Mouse (Mus musculus) liver, embryonic 16.5 days (tissue): Measurements from ENCODE around the gene Gm10300. TPM values are rescaled to one million over a fixed set of nuclear protein-coding genes. Genes with fewer than 3 reads are reported as not detected.

Source experiments
- ATAC-seq: fragments of 200-750 bp; cut with Nextera tagmentation; 2 replicates; pipeline ENCODE4 v1.8.0; 2017; ENCODE audit warnings: low read depth, mild to moderate bottlenecking, moderate number of reproducible peaks, moderate library complexity
- H3K27ac ChIP-seq: fragments of 300-500 bp; sonication (generic); 2 replicates; pipeline ENCODE4 v1.5.1; 2014; ENCODE audit warnings: mild to moderate bottlenecking, low read length
- H3K27me3 ChIP-seq: fragments of 300-500 bp; sonication (generic); 2 replicates; pipeline ENCODE4 v1.6.1; 2014; ENCODE audit warnings: low read depth, low read length, mixed read lengths; ENCODE audit not compliant: control insufficient read depth, insufficient read depth
- H3K36me3 ChIP-seq: fragments of 300-500 bp; sonication (generic); 2 replicates; pipeline ENCODE4 v1.6.1; 2014; ENCODE audit warnings: mild to moderate bottlenecking; ENCODE audit not compliant: control insufficient read depth, insufficient read depth
- H3K4me1 ChIP-seq: fragments of 300-500 bp; sonication (generic); 2 replicates; pipeline ENCODE4 v1.6.1; 2014; ENCODE audit warnings: low read depth, low read length, mixed read lengths; ENCODE audit not compliant: control insufficient read depth
- H3K4me2 ChIP-seq: fragments of 300-500 bp; sonication (generic); 2 replicates; pipeline ENCODE4 v1.6.1; 2014; ENCODE audit warnings: low read depth, low read length, mixed read lengths
- H3K4me3 ChIP-seq: fragments of 300-500 bp; sonication (generic); 2 replicates; pipeline ENCODE4 v1.5.1; 2014; ENCODE audit warnings: low read depth, mild to moderate bottlenecking, low read length
- H3K9ac ChIP-seq: fragments of 300-500 bp; sonication (generic); 2 replicates; pipeline ENCODE4 v1.6.1; 2014; ENCODE audit warnings: low read depth, low read length
- H3K9me3 ChIP-seq: fragments of 300-500 bp; sonication (generic); replicated peaks from 2 replicates; pipeline ENCODE4 v1.6.1; 2016; ENCODE audit warnings: low read length; ENCODE audit not compliant: control insufficient read depth
- WGBS: fragments of 180-500 bp; shearing (Covaris S2); extraction: QIAGEN DNeasy Blood & Tissue Kit; methylation state at CpG from one replicate; pipeline ENCODE4 v1.1.7; 2014; ENCODE audit not compliant: insufficient replicate concordance; 5-methylcytosine and 5-hydroxymethylcytosine counted together
- polyA plus RNA-seq: library from polyadenylated mRNA; unstranded; fragments of >200 nt; fragmentation: Nextera tagmentation; extraction: Ambion mirVana; gene quantifications from 2 replicates; pipeline ENCODE4 v1.2.1, GENCODE M21; 2015

Gene Gm10300
- 0.33 and 0.46 TPM in 2 replicates for polyA plus RNA-seq

DNA sequence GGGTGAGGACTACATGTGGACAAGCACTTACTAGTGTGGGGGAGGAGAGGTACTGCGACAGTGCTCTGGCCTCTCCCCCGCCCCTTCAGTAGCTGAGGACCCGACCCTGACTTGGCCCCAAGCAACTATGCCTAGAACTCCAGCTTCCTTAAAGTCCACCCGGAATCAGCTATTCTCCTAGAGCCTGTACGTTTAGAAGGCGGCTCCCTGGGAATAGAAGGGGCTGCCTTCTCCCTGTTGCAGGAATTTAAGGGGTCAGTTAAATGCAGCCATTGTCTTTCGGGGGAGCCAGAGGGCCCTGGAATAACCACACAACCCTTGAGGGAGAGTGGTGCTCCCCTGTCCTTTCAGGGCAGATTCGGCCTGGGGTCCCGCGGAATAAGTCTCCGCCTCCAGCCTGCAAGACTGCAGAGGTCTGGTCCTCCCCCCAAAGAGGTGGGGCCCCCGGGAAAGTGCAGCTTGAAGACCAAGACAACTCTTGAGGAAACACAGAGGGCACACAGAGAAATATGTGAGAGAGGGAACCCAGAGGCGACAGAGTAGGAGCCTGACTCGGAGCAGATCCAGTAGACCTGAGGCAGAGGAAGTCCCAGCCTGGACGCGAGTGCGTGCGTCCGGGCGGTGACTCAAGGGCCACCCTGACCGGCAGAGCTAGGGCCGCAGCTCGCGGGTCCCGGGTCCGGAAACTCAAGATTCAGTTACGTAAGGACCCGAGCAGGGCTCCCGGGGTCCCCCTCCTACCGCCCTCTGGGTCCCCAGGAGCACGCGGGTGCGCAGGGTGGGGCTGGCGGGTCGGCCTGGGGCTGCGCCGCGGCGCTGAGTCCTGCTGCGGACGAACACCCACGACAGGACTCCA is at the start of gene Gm10300:
Gm10300 (plus strand) TSS at position 621 of the 856 bp plus-strand sequence.
- H3K4me1 ChIP-seq, result peaks cover 76% of the 10 kb centered on the region
- peak within 1 kb of the TSS; percentile 100 for H3K27ac ChIP-seq
- no peaks in the 10 kb centered on the region for H3K9me3 ChIP-seq
- peak; percentile 4; the same call in 1 of the 2 replicates for ATAC-seq
- peaks cover 36% of the 10 kb centered on the region for H3K36me3 ChIP-seq
- peak within 1 kb of the TSS; percentile 78 for H3K4me2 ChIP-seq
- peak within 1 kb of the TSS; percentile 96 for H3K9ac ChIP-seq
- no peaks in the 10 kb centered on the region for H3K27me3 ChIP-seq
- H3K4me3 ChIP-seq, result peak within 1 kb of the TSS; percentile 87
- under 1% methylated on average over 42 of the region's 42 CpGs for WGBS

DNA sequence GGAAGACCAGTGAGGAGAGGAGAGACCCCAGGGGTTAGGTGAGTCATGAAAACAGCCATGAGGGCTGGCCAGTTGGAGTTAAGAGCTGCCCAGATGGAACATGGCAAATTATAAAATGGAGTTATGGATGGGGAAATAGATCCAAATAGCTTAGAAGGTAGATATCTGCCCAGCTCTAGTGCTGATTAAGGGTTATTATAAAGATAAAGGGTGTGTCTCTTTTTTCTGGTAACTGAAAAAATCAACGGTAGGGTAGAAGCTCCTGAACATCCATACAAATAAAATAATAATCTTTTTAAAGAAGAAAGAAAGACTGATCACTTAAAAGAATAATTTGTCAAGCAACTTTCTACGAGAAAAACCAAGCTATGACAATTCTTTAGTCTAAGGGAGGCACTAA is 49.2 kb upstream of the Gm10300 start:
- 0 out of 2 replicates have a peak overlapping the region, but pooled peaks have one; percentile 45 for H3K4me2 ChIP-seq
- 48% methylated on average over 2 of the region's 2 CpGs for WGBS
- H3K36me3 ChIP-seq, result peaks cover 18% of the 10 kb centered on the region
- peaks cover 52% of the 10 kb centered on the region for H3K4me1 ChIP-seq
- ATAC-seq, result no peak
- peak overlapping the region; percentile 91 for H3K27ac ChIP-seq
- no peak overlapping the region for H3K4me3 ChIP-seq
- H3K27me3 ChIP-seq, result no peaks in the 10 kb centered on the region
- H3K9me3 ChIP-seq, result no peaks in the 10 kb centered on the region
- peak overlapping the region; percentile 47; the same call in 1 of the 2 replicates for H3K9ac ChIP-seq

DNA sequence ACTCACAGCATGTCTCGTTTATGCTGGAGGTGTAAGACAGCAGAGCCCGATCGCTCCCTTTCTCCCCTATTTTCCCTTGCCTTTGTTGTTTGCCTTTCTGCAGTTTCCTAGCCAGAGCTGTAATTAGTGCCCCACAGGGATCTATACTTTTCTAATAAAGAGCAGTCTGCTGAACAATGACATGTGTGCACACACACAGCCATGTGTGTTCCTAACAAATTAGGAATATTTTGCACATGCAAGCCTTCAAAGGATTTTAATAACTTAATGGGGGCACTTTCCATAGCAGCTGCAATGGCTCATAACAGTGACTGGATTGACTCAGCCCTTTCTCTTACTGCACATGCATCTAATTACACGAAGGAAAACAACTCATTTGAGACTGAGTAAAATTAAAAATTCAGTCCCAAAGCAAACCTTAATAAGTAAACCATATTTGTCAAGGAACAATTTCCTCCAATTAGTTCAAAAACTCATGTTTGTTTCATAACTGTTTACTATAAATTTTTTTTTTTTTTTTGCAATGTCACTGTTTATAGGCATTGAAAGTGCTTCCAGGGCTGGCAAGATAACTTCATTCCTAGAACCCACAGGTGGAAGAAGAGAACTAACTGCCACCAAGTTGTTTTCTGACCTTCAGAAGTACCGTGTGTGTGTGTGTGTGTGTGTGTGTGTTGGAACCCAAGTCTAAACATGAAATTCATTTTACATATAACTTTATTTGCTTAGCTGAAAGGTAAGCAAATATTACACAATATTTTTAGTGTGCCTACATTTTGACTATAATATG is 48.6 kb upstream of the Gm10300 start:
- Histone ChIP-seq H3K4me2 (peak overlapping the region; percentile 45), H3K4me3 (no peak overlapping the region), H3K9ac (peak overlapping the region; percentile 47), H3K36me3 (peaks cover 18% of the 10 kb centered on the region), H3K27ac (peak overlapping the region; percentile 91), H3K27me3 (no peaks in the 10 kb centered on the region), H3K9me3 (no peaks in the 10 kb centered on the region), H3K4me1 (peaks cover 58% of the 10 kb centered on the region)
- ATAC-seq, result peak; percentile 66
- WGBS, result 36% methylated on average over 5 of the region's 5 CpGs

DNA sequence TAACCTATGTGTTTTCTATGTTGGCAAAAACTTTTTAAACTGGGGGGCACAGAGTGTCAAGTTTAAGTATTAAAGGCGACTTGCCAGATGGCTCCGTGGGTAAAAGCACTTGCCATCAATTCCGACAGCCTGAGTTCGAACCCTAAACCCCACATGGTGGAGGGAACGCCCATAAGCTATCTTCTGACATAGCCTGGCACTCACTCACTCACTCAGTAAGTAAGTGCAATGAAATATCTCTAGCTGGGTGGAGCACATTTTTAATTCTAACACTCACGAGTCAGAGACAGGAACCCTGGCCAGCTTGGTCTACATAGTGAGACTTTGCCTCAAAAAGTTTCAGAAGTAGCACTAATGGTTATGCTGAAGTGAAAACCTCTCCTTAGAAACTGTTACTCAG is 47.3 kb upstream of the Gm10300 start:
- Histone ChIP-seq H3K4me2 (peak overlapping the region; percentile 36; the same call in 1 of the 2 replicates), H3K9me3 (no peaks in the 10 kb centered on the region), H3K27ac (peak overlapping the region; percentile 78), H3K27me3 (no peaks in the 10 kb centered on the region), H3K4me1 (peaks cover 62% of the 10 kb centered on the region), H3K4me3 (no peak overlapping the region; the same call in 1 of the 2 replicates), H3K9ac (peak overlapping the region; percentile 51), H3K36me3 (peaks cover 12% of the 10 kb centered on the region)
- 38% methylated on average over 6 of the region's 6 CpGs for WGBS
- ATAC-seq, result peak; percentile 85

DNA sequence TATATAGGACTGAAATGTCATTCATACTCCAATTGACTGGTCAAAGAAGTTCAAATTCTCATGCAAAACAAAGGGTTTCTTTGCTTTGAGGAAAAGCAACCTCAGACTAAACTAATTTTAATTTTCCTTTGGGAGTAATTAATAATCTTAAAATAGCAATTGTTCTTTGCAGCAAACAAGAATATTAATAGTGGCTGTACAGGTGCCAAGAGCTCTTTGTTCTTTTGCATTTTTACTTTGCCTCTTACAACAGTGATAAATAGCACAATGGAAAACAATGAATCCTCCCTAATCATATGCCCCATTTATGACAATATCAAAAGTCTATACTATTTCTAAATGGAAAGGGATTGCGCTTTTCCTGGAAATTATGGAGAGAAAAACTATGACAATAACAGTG is 46.7 kb upstream of the Gm10300 start:
- 94% methylated on average over 1 of the region's 1 CpGs for WGBS
- Histone ChIP-seq H3K27ac (peak overlapping the region; percentile 78), H3K4me3 (no peak overlapping the region), H3K36me3 (peaks cover 9% of the 10 kb centered on the region), H3K9ac (peak overlapping the region; percentile 51; the same call in 1 of the 2 replicates), H3K4me1 (peaks cover 64% of the 10 kb centered on the region), H3K9me3 (no peaks in the 10 kb centered on the region), H3K27me3 (no peaks in the 10 kb centered on the region), H3K4me2 (peak overlapping the region; percentile 36; the same call in 1 of the 2 replicates)
- no peak for ATAC-seq

DNA sequence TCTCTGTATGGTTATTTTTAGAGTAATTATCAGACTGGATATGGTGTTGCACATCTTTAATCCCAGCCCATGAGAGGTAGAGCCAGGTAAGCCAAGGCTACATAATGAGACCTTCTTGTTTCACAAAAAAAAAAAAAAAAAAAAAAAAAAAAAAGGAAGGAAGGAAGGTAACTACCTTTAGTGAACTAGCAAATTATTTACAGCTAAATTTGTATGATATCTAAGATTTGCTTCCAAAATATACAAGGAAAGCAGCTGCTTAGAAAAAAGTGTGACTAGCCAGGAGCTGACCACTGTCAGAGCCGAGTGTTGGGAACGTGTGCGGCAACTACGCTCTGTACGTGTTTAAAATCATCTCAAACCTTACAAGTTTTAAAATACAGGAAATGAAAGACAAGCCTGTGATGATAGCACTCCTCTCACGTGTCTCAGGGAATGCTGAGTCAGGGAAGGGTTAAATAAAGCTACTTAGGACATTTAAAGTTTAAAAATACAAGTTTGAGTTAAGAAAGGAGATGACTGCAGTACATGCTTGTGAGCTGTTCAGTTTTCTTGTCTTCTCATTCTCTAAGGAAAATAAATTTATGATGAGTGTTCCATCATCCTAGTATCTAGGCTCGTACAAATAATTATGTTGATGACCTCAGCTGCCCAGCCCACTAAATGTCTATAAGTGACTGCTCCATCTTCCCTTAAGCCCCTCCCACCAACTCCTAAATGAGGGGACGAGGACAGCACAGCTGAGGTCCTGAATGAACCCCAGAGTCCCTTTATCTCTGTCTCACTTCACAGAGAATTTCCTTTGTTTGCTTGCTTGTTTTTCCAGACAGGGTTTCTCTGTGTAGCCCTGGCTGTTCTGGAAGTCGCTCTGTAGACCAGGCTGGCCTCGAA is 44.4 kb upstream of the Gm10300 start:
- Histone ChIP-seq H3K4me3 (no peak overlapping the region), H3K4me1 (peaks cover 61% of the 10 kb centered on the region), H3K27me3 (no peaks in the 10 kb centered on the region), H3K9me3 (no peaks in the 10 kb centered on the region), H3K4me2 (no peak overlapping the region), H3K9ac (peak overlapping the region; percentile 13; the same call in 1 of the 2 replicates), H3K36me3 (no peaks in the 10 kb centered on the region; the same call in 1 of the 2 replicates), H3K27ac (peak overlapping the region; percentile 59)
- 32% methylated on average over 10 of the region's 10 CpGs for WGBS
- ATAC-seq, result peak; percentile 32

DNA sequence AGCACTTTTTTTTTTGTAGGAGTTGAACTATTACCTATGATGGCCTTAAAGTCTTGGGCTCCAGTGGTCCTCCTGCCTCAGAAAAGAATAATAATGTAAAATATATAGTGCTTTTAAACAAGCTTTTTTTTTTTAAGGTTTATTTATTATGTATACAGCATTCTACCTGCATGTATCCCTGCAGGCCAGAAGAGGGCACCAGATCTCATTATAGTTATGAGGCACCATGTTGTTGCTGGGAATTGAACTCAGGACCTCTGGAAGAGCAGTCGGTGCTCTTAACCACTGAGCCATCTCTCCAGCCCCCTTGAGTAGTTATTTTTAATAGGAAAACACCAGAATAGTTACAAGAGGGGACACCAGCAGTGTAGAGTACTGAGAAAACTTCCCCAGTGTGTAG is 41.3 kb upstream of the Gm10300 start:
- H3K36me3 ChIP-seq, result peaks cover 3% of the 10 kb centered on the region
- H3K4me1 ChIP-seq, result peaks cover 52% of the 10 kb centered on the region
- H3K27ac ChIP-seq, result peak overlapping the region; percentile 60; the same call in 1 of the 2 replicates
- H3K9me3 ChIP-seq, result no peaks in the 10 kb centered on the region
- no peaks in the 10 kb centered on the region for H3K27me3 ChIP-seq
- 73% methylated on average over 1 of the region's 1 CpGs for WGBS
- no peak overlapping the region for H3K4me2 ChIP-seq
- no peak overlapping the region for H3K9ac ChIP-seq
- ATAC-seq, result no peak
- no peak overlapping the region for H3K4me3 ChIP-seq

DNA sequence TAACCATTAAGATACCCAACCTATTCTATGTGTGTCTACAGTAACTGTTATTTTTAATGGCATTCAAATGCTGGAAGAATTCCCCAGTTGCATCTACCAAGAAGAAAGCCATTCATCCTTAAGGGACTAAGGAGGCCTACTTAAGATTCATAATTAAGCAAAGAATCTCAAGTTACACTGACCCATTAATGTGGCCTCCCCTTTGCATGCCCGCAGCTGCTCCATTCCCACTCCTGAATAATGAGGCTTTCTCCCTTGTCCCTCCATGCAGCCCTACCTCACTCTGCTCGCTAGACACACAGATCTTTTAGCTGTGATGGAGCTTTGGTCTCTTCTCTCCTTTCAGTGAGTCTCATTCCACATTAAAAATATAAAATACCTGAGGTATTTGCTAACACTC is 40.3 kb upstream of the Gm10300 start:
- H3K27ac ChIP-seq, result peak overlapping the region; percentile 55
- H3K4me2 ChIP-seq, result no peak overlapping the region
- 87% methylated on average over 2 of the region's 2 CpGs for WGBS
- no peaks in the 10 kb centered on the region for H3K27me3 ChIP-seq
- peaks cover 6% of the 10 kb centered on the region for H3K36me3 ChIP-seq
- no peaks in the 10 kb centered on the region for H3K9me3 ChIP-seq
- no peak for ATAC-seq
- no peak overlapping the region for H3K9ac ChIP-seq
- H3K4me1 ChIP-seq, result peaks cover 56% of the 10 kb centered on the region
- no peak overlapping the region for H3K4me3 ChIP-seq
